Mouse (Mus musculus): ENCODE results near the gene Txk.

DNA sequence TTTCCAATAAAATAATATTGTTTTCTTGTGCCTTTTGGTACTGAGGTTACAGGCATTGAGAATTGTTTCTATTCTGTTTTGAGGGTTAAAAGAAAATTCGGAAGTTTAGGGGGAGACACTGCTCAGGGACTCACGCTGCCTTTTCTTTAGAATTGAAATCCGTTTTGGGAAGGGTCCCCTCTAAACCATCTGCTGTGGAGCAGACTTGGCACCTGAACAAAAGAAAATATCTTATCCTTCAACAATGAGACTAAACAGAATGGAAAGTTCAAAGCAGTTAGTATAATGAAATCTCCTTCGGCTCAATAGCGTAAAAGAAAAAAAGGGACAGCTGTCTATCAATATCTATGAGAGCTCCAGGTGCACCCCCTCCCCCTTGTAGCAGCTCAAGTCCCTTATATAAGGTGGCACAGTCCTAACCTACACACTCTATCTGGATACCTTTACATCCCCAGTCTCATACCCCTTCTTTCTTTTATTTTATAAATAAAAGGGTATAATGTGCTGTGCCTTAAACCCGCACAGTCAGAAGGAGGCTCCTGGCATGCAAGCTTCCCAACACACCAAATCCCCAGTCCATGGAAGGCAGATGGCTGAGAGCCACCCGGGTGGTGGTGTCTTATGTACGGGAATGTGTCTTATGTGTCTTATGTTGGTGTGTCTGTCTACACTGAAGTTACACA lies 81.4 kb downstream of the Txk start:
- TF ChIP-seq CHD2 (IDR thresholded peaks at IDR 0.05; ENCODE audit: low read depth, low read length), result no peak
- no peak for TF ChIP-seq HCFC1 (IDR thresholded peaks at IDR 0.05; ENCODE audit: borderline replicate concordance, insufficient read depth, low read length)
- TF ChIP-seq ZC3H11A (IDR thresholded peaks at IDR 0.05; ENCODE audit: borderline replicate concordance, low read depth, low read length), result no peak
- TF ChIP-seq MAFK (IDR thresholded peaks at IDR 0.05; ENCODE audit: insufficient read depth, low read depth, low read length), result no peak
